In the genomic region with DNA sequence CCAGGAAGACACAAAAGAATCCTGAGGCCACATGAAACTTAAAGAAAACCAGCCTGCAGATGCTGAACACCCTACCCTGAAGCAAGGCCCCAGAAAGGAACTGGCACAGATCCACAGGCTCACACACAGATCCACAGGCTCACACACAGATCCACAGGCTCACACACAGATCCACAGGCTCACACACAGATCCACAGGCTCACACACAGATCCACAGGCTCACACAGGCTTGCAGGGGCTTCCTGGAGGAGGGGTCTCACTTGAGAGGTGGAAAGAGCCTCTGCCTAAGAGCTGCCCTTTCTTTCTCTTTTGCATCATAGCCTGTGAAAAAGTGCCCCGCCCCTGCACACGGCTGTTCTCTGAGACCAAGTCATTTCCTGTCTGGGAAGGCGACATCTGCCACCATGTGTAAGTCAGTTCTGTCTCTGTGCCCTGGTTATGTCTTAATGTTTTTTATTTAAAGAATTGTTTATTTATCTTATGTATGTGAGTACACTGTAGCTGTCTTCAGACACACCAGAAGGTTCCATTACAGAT, we compare ENCODE assay signal across 21 mouse cellular contexts. TPM values are rescaled to one million over a fixed set of nuclear protein-coding genes. Genes with fewer than 3 reads are reported as not detected.
A peak's percentile ranks its signal among the peaks of the same experiment; 100 is the strongest.
DNase-seq lines count a peak whose midpoint lies in the region; ATAC-seq and TF ChIP-seq lines count a peak whose summit lies in the region.
"Had no signal": no experiment of that assay in that cellular context is flagged by ENCODE, and none has a peak within 500 bp of the region (broad histone marks: within the 10 kb centered on the region; RNA-seq: fewer than 3 reads in every experiment).

No protein-coding gene starts in this region.

- TF ChIP-seq CTCF in lung, postnatal 0 days (IDR thresholded peaks at IDR 0.05) = no peak

- H3K9ac ChIP-seq in lung, postnatal 0 days (replicated peaks; ENCODE audit: low read depth) = no peak overlapping the region
- H3K9ac ChIP-seq: hindbrain, embryonic 14.5 days; limb, embryonic 12.5 days; liver, embryonic 14.5 days; midbrain, embryonic 12.5 days had no signal

- H3K9me3 ChIP-seq in lung, postnatal 0 days (ENCODE audit: low read length) = no peaks in the 10 kb centered on the region
- H3K9me3 ChIP-seq: limb, embryonic 12.5 days; midbrain, embryonic 12.5 days had no signal

- H3K27me3 ChIP-seq in lung, postnatal 0 days (replicated peaks; ENCODE audit: insufficient read depth, low read length) = no peaks in the 10 kb centered on the region
- H3K27me3 ChIP-seq: limb, embryonic 12.5 days; midbrain, embryonic 12.5 days had no signal

- no peak overlapping the region for H3K4me3 ChIP-seq in lung, postnatal 0 days (ENCODE audit: low read depth, low read length)
- H3K4me3 ChIP-seq: erythroblast, embryonic 14.5 days; limb, embryonic 12.5 days; midbrain, embryonic 12.5 days had no signal

- no peak overlapping the region for H3K4me2 ChIP-seq in lung, postnatal 0 days (replicated peaks; ENCODE audit: low read depth, low read length)
- H3K4me2 ChIP-seq: hindbrain, embryonic 14.5 days; limb, embryonic 12.5 days; midbrain, embryonic 12.5 days had no signal

- H3K4me1 ChIP-seq in lung, postnatal 0 days (ENCODE audit: insufficient read depth, low read depth, low read length) = no peaks in the 10 kb centered on the region
- H3K4me1 ChIP-seq: limb, embryonic 12.5 days; midbrain, embryonic 12.5 days had no signal

- no peak for TF ChIP-seq EP300 in lung, postnatal 0 days (IDR thresholded peaks at IDR 0.05)

- no peak for ATAC-seq in lung, postnatal 0 days
- peak; percentile 78 for ATAC-seq in megakaryocyte, adult 5-6 weeks (ENCODE audit: poor library complexity, severe bottlenecking)

- peaks cover 8% of the 10 kb centered on the region; the same call in 1 of the 2 replicates for H3K36me3 ChIP-seq in lung, postnatal 0 days (ENCODE audit: insufficient read depth, low read length)
- H3K36me3 ChIP-seq: midbrain, embryonic 12.5 days had no signal

- WGBS in lung, postnatal 0 days = 38% methylated on average over 3 of the region's 3 CpGs

- peak; percentile 13 for DNase-seq in lung, postnatal 0 days (ENCODE audit: low spot score)
- no peak for DNase-seq in lung, adult 18-20 months
- peak; percentile 15 for DNase-seq in ZHBTc4 (ENCODE audit: low read depth, low spot score)
- peak; percentile 17 for DNase-seq in thymus, postnatal 25 days
- DNase-seq in left cerebral cortex, adult 9 months (ENCODE audit: low spot score in 2 of 2) = no peak
- DNase-seq in kidney, postnatal 25 days = no peak
- DNase-seq in gastrocnemius, adult 8-10 months (ENCODE audit: low spot score in 2 of 2) = no peak
- DNase-seq: adrenal gland, adult 8-10 months; cerebellum, adult 11 months; cerebellum, postnatal 36 days; gastrocnemius, postnatal 10 days; kidney, adult 11 months; lung, postnatal 14 days; retina, postnatal 1 day had no signal

- no peak overlapping the region for H3K27ac ChIP-seq in lung, postnatal 0 days (ENCODE audit: low read length)
- H3K27ac ChIP-seq: hindbrain, embryonic 14.5 days; kidney, postnatal 0 days; limb, embryonic 12.5 days; liver, embryonic 14.5 days; midbrain, embryonic 12.5 days had no signal

RNA-seq across cellular contexts. Expression of a gene that starts 16.0 kb away (rescaled TPM):
- polyA plus RNA-seq in lung, postnatal 0 days (2015; fragmentation: Nextera tagmentation; extraction: Ambion mirVana) = 18.9 and 23.0 TPM in 2 replicates
- total RNA-seq in megakaryocyte, adult 5-6 weeks (2015) = 4.6 and 11.3 TPM in 2 replicates
- total RNA-seq in megakaryocyte, adult 5-6 weeks (2017) = 17.8 and 20.7 TPM in 2 replicates
- total RNA-seq in gastrocnemius, adult 8-10 months (2022) = 10 to 100 TPM; 10.7 to 13.5 (median 11.6) TPM

RNA-seq across cellular contexts. Expression of a gene that starts 52.9 kb away (rescaled TPM):
- polyA plus RNA-seq in lung, postnatal 0 days (2015; fragmentation: Nextera tagmentation; extraction: Ambion mirVana) = 28.6 and 31.4 TPM in 2 replicates
- total RNA-seq in megakaryocyte, adult 5-6 weeks (2015) = 18.4 and 29.6 TPM in 2 replicates
- 11.3 and 13.2 TPM in 2 replicates for total RNA-seq in megakaryocyte, adult 5-6 weeks (2017)
- total RNA-seq in gastrocnemius, adult 8-10 months (2022) = 10 to 100 TPM; 17.3 to 27.0 (median 22.0) TPM

RNA-seq across cellular contexts. Expression of a gene that starts 53.5 kb away (rescaled TPM):
- polyA plus RNA-seq in lung, postnatal 0 days (2015; fragmentation: Nextera tagmentation; extraction: Ambion mirVana) = 1.4 and 1.8 TPM in 2 replicates
- 3.6 and 4.1 TPM in 2 replicates for total RNA-seq in megakaryocyte, adult 5-6 weeks (2015)
- 4.3 and 9.9 TPM in 2 replicates for total RNA-seq in megakaryocyte, adult 5-6 weeks (2017)
- total RNA-seq in gastrocnemius, adult 8-10 months (2022) = under 1 TPM; 0.05 to 0.51 (median 0.29) TPM

RNA-seq across cellular contexts. Expression of a gene that starts 54.1 kb away (rescaled TPM):
- 8.4 and 13.8 TPM in 2 replicates for polyA plus RNA-seq in lung, postnatal 0 days (2015; fragmentation: Nextera tagmentation; extraction: Ambion mirVana)
- 0.49 and 0.98 TPM in 2 replicates for total RNA-seq in megakaryocyte, adult 5-6 weeks (2015)
- 0.53 and 1.3 TPM in 2 replicates for total RNA-seq in megakaryocyte, adult 5-6 weeks (2017)
- 1 to 10 TPM; 3.0 to 3.8 (median 3.5) TPM for total RNA-seq in gastrocnemius, adult 8-10 months (2022)
- polyA plus RNA-seq: erythroblast, embryonic 14.5 days had no signal

Comparison
In these comparisons a context has a peak if more than half of its experiments do, and no peak if none do; other contexts are left out.
1. DNase-seq: peak in lung, postnatal 0 days (single experiment), ZHBTc4 (single experiment) and thymus, postnatal 25 days (single experiment); none in lung, adult 18-20 months (0 of 2), left cerebral cortex, adult 9 months (0 of 2), kidney, postnatal 25 days (0 of 2) and gastrocnemius, adult 8-10 months (0 of 2).